Mouse (Mus musculus) bone marrow macrophage, adult 2 months (primary cell): ENCODE results near the gene Slbp. TPM values are rescaled to one million over a fixed set of nuclear protein-coding genes. Genes with fewer than 3 reads are reported as not detected.

ENCODE experiments used
- H3K27ac ChIP-seq: 2 replicates; pipeline ENCODE4 v1.5.1; 2012; ENCODE audit warnings: low read depth, low read length; ENCODE audit not compliant: insufficient read depth
- H3K4me1 ChIP-seq: 2 replicates; pipeline ENCODE4 v1.6.1; 2012; ENCODE audit warnings: low read length; ENCODE audit not compliant: control insufficient read depth, insufficient read depth
- H3K4me3 ChIP-seq: 2 replicates; pipeline ENCODE4 v1.5.1; 2012; ENCODE audit warnings: mild to moderate bottlenecking, low read length, moderate library complexity; ENCODE audit not compliant: insufficient read depth
- CTCF ChIP-seq: IDR thresholded peaks from 2 replicates; pipeline ENCODE4 v1.5.1; 2012; ENCODE audit warnings: low read depth, mild to moderate bottlenecking, low read length, moderate library complexity
- POLR2A ChIP-seq: IDR thresholded peaks from 2 replicates; pipeline ENCODE4 v1.6.1; 2012; ENCODE audit warnings: mild to moderate bottlenecking, low read depth, low read length, borderline replicate concordance
- polyA plus RNA-seq: library from polyadenylated mRNA; stranded (reverse); fragments of >200 nt; gene quantifications from 2 replicates; pipeline ENCODE4 v1.2.4, GENCODE M21; 2012; ENCODE audit not compliant: missing spikeins, insufficient read depth, insufficient read length

The Slbp gene
- polyA plus RNA-seq, 1 experiment = 77.1 TPM

DNA sequence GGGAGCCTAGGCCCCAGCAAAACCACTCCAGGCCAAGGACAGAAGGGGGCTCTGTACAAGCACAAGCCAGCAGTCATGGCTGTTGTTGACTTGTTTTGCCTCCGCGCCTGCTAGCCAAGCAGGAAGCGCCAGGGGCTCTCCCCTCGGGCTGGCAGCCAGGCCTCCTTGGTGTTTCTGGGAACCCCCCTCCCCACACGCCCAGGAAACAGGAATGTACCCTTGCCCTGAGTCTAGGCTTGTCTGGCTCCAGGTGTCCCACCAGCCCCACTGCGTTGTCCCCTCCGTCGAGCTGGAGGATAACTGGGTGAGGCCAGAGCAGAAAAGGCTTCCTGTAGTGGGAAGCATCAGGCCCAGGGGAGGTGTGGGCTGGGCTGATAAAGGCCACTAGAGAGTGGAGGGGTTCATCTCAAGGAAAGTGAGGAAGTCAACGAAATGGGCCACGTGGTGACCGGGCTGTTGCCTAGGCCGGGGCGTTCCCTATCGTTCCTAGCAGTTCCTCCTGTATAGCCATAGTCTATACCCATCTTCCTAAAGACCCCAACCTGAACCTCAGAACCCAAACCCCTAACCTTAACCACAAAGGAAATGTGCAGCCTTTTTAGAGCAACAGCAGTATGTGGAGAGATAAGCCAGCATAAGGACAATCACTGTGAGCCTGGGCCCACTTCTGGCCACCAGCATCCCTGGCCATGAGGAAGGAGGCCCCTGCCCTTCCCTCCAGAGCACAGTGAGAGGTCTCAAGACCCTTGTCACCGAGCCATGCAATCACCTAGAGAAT is 29.4 kb upstream of the Slbp start:
- Histone ChIP-seq H3K4me1 (no peaks in the 10 kb centered on the region), H3K4me3 (no peak overlapping the region), H3K27ac (no peak overlapping the region)
- TF ChIP-seq POLR2A = no peak
- no peak for TF ChIP-seq CTCF

DNA sequence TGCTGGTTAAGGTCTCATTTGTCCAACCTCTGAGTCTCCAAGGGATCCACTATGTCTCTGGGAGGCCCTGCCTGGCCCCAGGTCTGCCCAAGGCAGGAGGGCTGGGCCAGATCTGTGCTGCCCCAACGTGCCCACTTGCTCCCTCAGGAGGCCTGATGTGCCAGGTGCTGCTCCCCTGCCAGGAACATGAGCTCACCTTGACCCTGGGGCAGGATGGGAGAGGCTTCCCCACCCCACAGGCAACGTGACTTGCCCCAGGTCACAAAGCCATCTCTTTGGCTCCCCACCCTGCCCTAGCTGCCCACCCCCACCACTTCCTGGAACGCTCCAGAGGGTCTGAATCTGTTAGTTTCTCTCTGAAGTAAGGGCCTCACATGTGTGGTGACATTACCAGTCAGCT is 28.7 kb upstream of the Slbp start:
- H3K4me3 ChIP-seq = no peak overlapping the region
- H3K4me1 ChIP-seq = no peaks in the 10 kb centered on the region
- TF ChIP-seq CTCF (no peak), POLR2A (no peak)
- H3K27ac ChIP-seq = no peak overlapping the region

DNA sequence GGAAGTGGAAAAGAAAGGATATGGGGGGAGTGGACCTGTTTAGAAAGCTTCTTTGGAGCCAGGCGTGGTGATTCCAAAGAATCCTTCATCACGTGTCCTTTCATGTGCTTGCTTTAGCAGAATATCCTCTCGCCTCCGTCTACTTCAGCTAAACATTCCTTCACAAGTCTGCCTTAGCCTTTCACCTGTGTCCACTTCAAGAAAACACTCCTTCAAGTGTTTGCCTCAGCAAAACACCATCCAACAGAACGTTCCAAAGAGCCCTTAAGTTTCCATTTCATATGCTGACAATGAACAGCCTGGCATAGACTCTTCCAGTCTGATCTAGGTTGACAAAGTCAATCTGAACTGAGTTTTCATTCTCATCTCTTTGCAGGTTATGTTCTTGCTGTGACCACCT is 25.9 kb upstream of the Slbp start:
- H3K4me1 ChIP-seq = no peaks in the 10 kb centered on the region
- no peak for TF ChIP-seq POLR2A
- TF ChIP-seq CTCF = no peak
- no peak overlapping the region for H3K4me3 ChIP-seq
- no peak overlapping the region for H3K27ac ChIP-seq

DNA sequence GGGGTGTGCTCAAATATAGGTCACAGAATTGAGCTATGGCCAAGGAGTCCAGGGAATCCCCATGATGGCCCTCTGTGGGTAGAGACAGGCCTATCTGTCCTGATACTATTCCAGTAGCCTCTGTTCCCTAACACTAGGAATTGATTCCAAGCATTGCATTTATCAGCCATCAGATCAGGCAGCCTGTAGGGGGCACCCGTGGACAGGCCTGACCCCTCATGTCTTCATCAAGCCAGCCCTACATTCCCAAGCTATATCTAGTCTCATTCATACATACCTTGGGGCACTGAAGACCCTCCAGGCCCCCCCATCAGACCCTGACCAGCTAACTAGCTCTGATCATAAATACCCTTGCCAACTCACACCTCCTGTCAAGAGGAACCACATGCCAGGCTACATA is 23.6 kb upstream of the Slbp start:
- H3K4me1 ChIP-seq = no peaks in the 10 kb centered on the region
- H3K4me3 ChIP-seq = no peak overlapping the region

DNA sequence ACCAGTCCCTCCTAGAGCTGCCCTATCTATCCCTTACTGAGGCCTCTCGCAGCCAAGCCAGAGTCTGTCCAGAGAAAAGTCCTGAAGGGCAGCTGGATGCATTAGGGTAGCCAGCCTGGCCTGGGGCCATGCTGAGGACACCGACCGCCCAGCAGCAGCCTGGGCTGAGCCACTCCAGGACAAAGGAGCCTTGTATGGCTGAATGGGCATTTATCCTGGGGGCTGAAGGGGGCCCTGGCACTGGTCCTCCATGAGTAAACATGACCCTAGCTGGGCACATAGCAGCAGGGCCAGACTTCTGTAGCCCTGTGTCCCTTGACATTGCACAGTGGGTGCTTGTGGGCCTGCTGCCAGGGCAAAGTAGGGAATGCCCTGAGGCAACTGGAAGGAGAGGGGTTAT is 22.1 kb upstream of the Slbp start:
- TF ChIP-seq POLR2A = no peak
- no peak for TF ChIP-seq CTCF
- Histone ChIP-seq H3K4me3 (no peak overlapping the region), H3K27ac (no peak overlapping the region), H3K4me1 (no peaks in the 10 kb centered on the region)

More for the DNA sequence above, 23.6 kb upstream of the Slbp start:
- TF ChIP-seq POLR2A (no peak), CTCF (peak; percentile 69)
- H3K27ac ChIP-seq = no peak overlapping the region

DNA sequence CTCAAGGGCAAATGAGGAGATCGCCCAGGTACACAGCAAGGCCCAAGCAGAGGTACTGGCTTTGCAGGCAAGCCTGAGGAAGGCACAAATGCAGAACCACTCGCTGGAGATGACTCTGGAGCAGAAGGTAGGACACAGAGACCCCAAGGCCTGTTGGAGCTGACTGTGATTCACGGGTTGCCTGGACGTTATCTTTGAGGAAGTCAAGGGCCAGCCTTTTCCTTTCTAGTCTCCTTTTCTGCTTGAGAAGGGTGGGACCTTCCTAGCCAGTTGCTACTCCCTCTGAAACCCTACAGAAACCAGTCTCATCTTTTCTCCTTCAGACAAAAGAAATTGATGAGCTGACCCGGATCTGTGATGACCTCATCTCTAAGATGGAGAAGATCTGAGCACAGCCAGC is 19.3 kb upstream of the Slbp start:
- Histone ChIP-seq H3K4me3 (no peak overlapping the region), H3K27ac (no peak overlapping the region), H3K4me1 (no peaks in the 10 kb centered on the region)
- TF ChIP-seq CTCF (no peak), POLR2A (no peak)

DNA sequence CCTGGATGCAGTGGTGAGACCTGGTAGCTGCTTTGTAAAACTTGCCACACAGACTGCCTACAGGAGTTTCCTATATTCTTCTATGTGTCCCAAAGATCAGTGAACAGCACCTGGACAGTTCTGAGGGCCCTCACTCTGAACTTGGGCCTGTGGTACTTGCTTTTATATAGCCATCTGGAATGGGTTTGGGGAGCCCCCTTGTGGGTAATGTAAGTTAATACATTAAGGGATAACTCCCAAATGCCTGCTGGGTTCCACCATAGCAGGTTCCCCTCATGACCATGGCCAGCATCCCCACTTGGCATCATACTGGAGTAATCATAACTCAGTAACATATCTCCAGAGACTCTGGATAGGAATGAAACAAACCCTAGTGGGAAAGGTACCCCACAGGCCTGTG is 15.8 kb upstream of the Slbp start:
- no peak for TF ChIP-seq POLR2A
- TF ChIP-seq CTCF = no peak
- Histone ChIP-seq H3K4me3 (no peak overlapping the region), H3K4me1 (no peaks in the 10 kb centered on the region), H3K27ac (no peak overlapping the region)

DNA sequence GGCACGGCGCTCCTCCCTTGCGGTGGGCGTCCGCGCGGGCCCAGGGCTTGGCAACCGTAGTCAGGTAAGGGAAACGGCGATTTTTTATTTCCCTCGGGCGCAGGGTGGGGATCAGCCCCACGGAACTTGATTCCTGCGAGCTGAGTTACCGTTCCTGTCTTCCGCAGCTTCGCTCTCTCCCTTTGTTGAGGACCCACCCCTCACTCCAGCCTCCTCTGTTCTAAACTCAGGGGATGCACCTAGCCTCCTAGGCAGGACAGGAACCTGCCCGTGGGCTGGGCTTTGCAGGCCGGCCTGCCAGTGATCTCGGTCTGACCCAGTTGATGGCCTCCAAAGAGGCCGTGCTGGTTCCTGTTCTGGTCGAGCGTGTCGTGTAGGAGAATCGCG is 6.3 kb upstream of the Slbp start:
- TF ChIP-seq POLR2A = no peak
- no peak for TF ChIP-seq CTCF
- peak overlapping the region; percentile 43; the same call in 1 of the 2 replicates for H3K27ac ChIP-seq
- H3K4me3 ChIP-seq = peak overlapping the region; percentile 73
- peaks cover 10% of the 10 kb centered on the region for H3K4me1 ChIP-seq

DNA sequence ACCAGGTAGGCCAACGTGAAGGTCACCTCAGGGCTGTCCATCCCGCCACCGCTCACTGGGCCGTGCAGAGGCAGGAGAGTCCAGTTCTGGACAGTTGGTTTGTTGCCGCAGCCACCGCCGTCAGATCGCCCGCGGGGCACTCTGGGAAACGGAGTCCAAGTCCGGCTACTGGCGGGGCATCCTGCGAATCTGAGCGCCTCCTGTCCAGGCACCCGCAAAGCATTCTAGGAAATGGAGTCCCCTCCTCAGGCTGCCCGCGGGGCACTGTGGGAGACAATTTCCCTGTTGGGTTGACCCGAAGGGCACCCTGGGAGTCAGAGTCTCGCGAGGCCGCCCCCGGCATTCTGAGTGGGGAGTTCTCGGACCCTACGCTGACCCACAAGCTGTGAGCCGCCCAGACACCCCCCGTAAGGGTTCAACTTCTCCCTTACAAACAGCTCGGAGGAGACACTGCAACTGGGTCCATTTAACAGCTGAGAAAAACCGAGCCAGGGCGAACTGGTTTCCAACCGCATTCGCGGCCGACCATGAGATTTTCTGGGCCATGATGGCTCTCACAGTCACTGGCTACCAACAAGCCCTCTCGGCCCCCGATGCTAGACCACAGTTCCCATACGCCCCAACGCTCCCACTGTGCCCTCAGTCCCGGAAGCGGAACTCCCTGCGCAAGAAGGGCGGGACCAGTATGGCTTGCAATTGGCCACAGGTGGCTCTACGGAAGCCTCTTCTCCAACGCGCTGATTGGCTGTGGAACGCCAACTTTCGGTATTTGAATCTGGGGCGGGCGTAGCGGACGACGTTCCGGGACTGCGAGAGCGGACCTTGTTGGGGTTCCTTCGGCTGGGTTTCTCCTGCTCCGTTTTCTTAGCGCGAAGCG is 5.7 kb upstream of the Slbp start, which contains the start of the genes Tacc3 and Tmem129:
TSS of gene Tacc3 (plus strand) at position 342 of the 877 bp plus-strand sequence.
TSS of gene Tmem129 (minus strand) at position 630 of the 877 bp plus-strand sequence.
- TF ChIP-seq CTCF (no peak), POLR2A (no peak)
- H3K4me1 ChIP-seq = peaks cover 10% of the 10 kb centered on the region
- peak within 1 kb of the TSS; percentile 97 for H3K4me3 ChIP-seq
- peak within 1 kb of the TSS; percentile 92 for H3K27ac ChIP-seq
